Comparison of ENCODE assay signal across 26 mouse cellular contexts in the genomic region with DNA sequence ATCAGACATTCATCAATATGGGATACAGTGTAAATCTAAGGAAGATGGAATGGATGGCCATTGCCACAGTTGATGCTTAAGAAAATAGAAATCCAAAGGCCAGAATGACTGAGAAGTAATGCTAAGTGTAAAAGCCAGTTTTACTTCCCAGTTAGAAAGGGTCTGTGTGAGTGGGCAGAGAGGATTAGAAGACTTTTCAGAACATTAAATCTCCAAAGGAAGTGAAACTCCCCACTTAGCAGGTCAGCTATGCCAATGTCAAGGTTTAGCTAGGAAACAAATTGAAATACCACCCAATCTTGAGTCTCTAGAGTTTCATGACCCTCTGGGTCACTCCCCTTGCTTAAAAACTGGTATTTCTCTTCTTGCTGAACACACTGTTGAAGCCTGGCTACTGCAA.
"Had no signal": no experiment of that assay in that cellular context is flagged by ENCODE, and none has a peak within 500 bp of the region (broad histone marks: within the 10 kb centered on the region; RNA-seq: fewer than 3 reads in every experiment).

No protein-coding gene starts in this region.

- H3K4me2 ChIP-seq: heart, embryonic 12.5 days; hindbrain, embryonic 12.5 days; hindbrain, embryonic 14.5 days; kidney, embryonic 15.5 days; limb, embryonic 12.5 days; liver, embryonic 11.5 days; liver, embryonic 13.5 days had no signal

- H3K9me3 ChIP-seq: heart, embryonic 10.5 days; heart, embryonic 12.5 days; hindbrain, embryonic 10.5 days; hindbrain, embryonic 12.5 days; kidney, embryonic 15.5 days; limb, embryonic 10.5 days; limb, embryonic 12.5 days; liver, embryonic 13.5 days had no signal

- H3K36me3 ChIP-seq: heart, embryonic 10.5 days; heart, embryonic 12.5 days; hindbrain, embryonic 10.5 days; hindbrain, embryonic 12.5 days; kidney, embryonic 15.5 days; limb, embryonic 10.5 days; limb, embryonic 12.5 days; liver, embryonic 13.5 days had no signal

- H3K27ac ChIP-seq: heart, embryonic 10.5 days; hindbrain, embryonic 10.5 days; hindbrain, embryonic 12.5 days; hindbrain, embryonic 14.5 days; kidney, embryonic 15.5 days; layer of hippocampus, adult 2 months; left cerebral cortex, adult 2 months; limb, embryonic 10.5 days; limb, embryonic 12.5 days; liver, embryonic 13.5 days had no signal

- H3K27me3 ChIP-seq: heart, embryonic 12.5 days; hindbrain, embryonic 12.5 days; kidney, embryonic 15.5 days; limb, embryonic 12.5 days; liver, embryonic 13.5 days had no signal

- DNase-seq: gastrocnemius, postnatal 14 days; gastrocnemius, postnatal 36 days; heart, adult 18-20 months; heart, postnatal 10 days; heart, postnatal 4 days; kidney, adult 11 months; kidney, adult 2 months; kidney, postnatal 10 days; kidney, postnatal 25 days; kidney, postnatal 4 days; liver; liver, embryonic 13.5 days had no signal

- H3K4me3 ChIP-seq: heart, embryonic 10.5 days; heart, embryonic 12.5 days; hindbrain, embryonic 10.5 days; hindbrain, embryonic 12.5 days; kidney, embryonic 15.5 days; layer of hippocampus, adult 2 months; left cerebral cortex, adult 2 months; limb, embryonic 10.5 days; limb, embryonic 12.5 days; liver, embryonic 13.5 days had no signal

- H3K9ac ChIP-seq: heart, embryonic 12.5 days; hindbrain, embryonic 12.5 days; hindbrain, embryonic 14.5 days; kidney, embryonic 15.5 days; limb, embryonic 12.5 days; liver, embryonic 13.5 days had no signal

- ATAC-seq: hindbrain, embryonic 16.5 days; inflammation-experienced regulatory T-cells, adult 6 months; intestine, embryonic 16.5 days had no signal

- H3K4me1 ChIP-seq: heart, embryonic 10.5 days; heart, embryonic 12.5 days; hindbrain, embryonic 10.5 days; hindbrain, embryonic 12.5 days; kidney, embryonic 15.5 days; limb, embryonic 10.5 days; limb, embryonic 12.5 days; liver, embryonic 13.5 days had no signal
